ENCODE assay signal across 27 mouse cellular contexts in the genomic region with DNA sequence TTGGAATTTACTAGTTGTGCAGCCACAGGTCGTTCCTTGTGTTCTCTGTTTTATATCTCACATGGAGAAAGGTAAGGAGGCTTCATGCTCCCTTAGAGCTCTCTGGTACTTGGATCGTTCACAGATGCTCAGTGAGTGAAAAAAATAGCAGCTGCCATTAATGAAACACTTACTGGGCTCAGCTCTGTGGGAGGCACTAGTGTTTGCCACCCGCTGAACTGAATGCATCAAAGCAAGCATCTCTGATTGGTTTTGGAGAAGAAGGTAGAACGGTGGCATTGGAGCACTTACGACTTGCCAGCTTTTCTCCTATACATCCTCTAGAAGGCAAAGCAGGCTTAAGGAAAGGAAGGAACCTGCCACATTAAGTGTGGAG. TPM values are rescaled to one million over a fixed set of nuclear protein-coding genes. Genes with fewer than 3 reads are reported as not detected.
A peak's percentile ranks its signal among the peaks of the same experiment; 100 is the strongest.
DNase-seq lines count a peak whose midpoint lies in the region; ATAC-seq and TF ChIP-seq lines count a peak whose summit lies in the region.
"Had no signal": no experiment of that assay in that cellular context is flagged by ENCODE, and none has a peak within 500 bp of the region (broad histone marks: within the 10 kb centered on the region; RNA-seq: fewer than 3 reads in every experiment).

No protein-coding gene starts in this region.

- DNase-seq in lung, embryonic 14.5 days = no peak
- DNase-seq in lung, postnatal 4 days = no peak
- no peak for DNase-seq in adrenal gland, postnatal 14 days
- DNase-seq in left cerebral cortex, adult 8-10 months (ENCODE audit: low spot score in 2 of 2) = no peak
- DNase-seq: cerebellum, adult 11 months; cerebellum, adult 9-11 months; gastrocnemius, adult 2 months; heart, postnatal 4 days; lung, adult 18-20 months; lung, postnatal 36 days; right cerebral cortex, adult 18-20 months; right cerebral cortex, postnatal 4 days; thymus, adult 18-20 months; thymus, postnatal 36 days had no signal

- no peak overlapping the region for H3K27ac ChIP-seq in hindbrain, embryonic 16.5 days (ENCODE audit: low read depth, low read length)
- H3K27ac ChIP-seq in hindbrain, embryonic 13.5 days = no peak overlapping the region
- H3K27ac ChIP-seq in lung, embryonic 14.5 days (ENCODE audit: low read depth) = 0 out of 2 replicates have a peak overlapping the region, but pooled peaks have one; percentile 8
- H3K27ac ChIP-seq in embryonic fibroblast, embryonic 13.5 days (ENCODE audit: insufficient read depth, low read length) = peak overlapping the region; percentile 77
- H3K27ac ChIP-seq: embryonic facial prominence, embryonic 15.5 days; gastrocnemius, adult 2 months; heart, embryonic 15.5 days; hindbrain, embryonic 15.5 days; midbrain, embryonic 15.5 days; stomach, embryonic 15.5 days had no signal

- TF ChIP-seq CTCF in lung, embryonic 14.5 days (IDR thresholded peaks at IDR 0.05; ENCODE audit: low read depth) = no peak
- no peak for TF ChIP-seq CTCF in embryonic fibroblast, embryonic 13.5 days (IDR thresholded peaks at IDR 0.05; ENCODE audit: borderline replicate concordance, insufficient read depth, low read length)

- no peak overlapping the region for H3K9ac ChIP-seq in hindbrain, embryonic 16.5 days (ENCODE audit: low read depth, low read length)
- H3K9ac ChIP-seq in hindbrain, embryonic 13.5 days = no peak overlapping the region
- H3K9ac ChIP-seq in lung, embryonic 14.5 days = no peak overlapping the region
- H3K9ac ChIP-seq: embryonic facial prominence, embryonic 15.5 days; heart, embryonic 15.5 days; hindbrain, embryonic 15.5 days; midbrain, embryonic 15.5 days; stomach, embryonic 15.5 days had no signal

- no peaks in the 10 kb centered on the region for H3K36me3 ChIP-seq in hindbrain, embryonic 16.5 days (ENCODE audit: control insufficient read depth, insufficient read depth, low read length)
- H3K36me3 ChIP-seq in hindbrain, embryonic 13.5 days = no peaks in the 10 kb centered on the region
- H3K36me3 ChIP-seq in lung, embryonic 14.5 days (ENCODE audit: insufficient read depth) = no peaks in the 10 kb centered on the region
- no peaks in the 10 kb centered on the region for H3K36me3 ChIP-seq in myocyte (ENCODE audit: control insufficient read depth, insufficient read depth)
- H3K36me3 ChIP-seq: embryonic facial prominence, embryonic 15.5 days; G1E; heart, embryonic 15.5 days; hindbrain, embryonic 15.5 days; midbrain, embryonic 15.5 days; stomach, embryonic 15.5 days had no signal

- 0 out of 2 replicates have a peak, but pooled peaks have one; percentile 40 for ATAC-seq in hindbrain, embryonic 16.5 days
- no peak for ATAC-seq in hindbrain, embryonic 13.5 days (ENCODE audit: low FRiP score)
- ATAC-seq in lung, embryonic 14.5 days (ENCODE audit: insufficient read depth) = no peak
- ATAC-seq: intestine, postnatal 0 days; midbrain, embryonic 15.5 days; Patski had no signal

- H3K9me3 ChIP-seq in hindbrain, embryonic 16.5 days (ENCODE audit: control insufficient read depth, low read length) = peaks cover 4% of the 10 kb centered on the region; the same call in 1 of the 2 replicates
- peaks cover 5% of the 10 kb centered on the region; the same call in 1 of the 2 replicates for H3K9me3 ChIP-seq in hindbrain, embryonic 13.5 days
- no peaks in the 10 kb centered on the region for H3K9me3 ChIP-seq in lung, embryonic 14.5 days (ENCODE audit: low read depth, low read length)
- H3K9me3 ChIP-seq: embryonic facial prominence, embryonic 15.5 days; G1E; heart, embryonic 15.5 days; hindbrain, embryonic 15.5 days; midbrain, embryonic 15.5 days; stomach, embryonic 15.5 days had no signal

- no peaks in the 10 kb centered on the region; the same call in 1 of the 2 replicates for H3K4me1 ChIP-seq in hindbrain, embryonic 16.5 days (ENCODE audit: control insufficient read depth, insufficient read depth, low read depth, low read length)
- H3K4me1 ChIP-seq in hindbrain, embryonic 13.5 days (replicated peaks) = peaks cover 12% of the 10 kb centered on the region; the same call in 1 of the 2 replicates
- peaks cover 11% of the 10 kb centered on the region for H3K4me1 ChIP-seq in lung, embryonic 14.5 days (ENCODE audit: insufficient read depth)
- H3K4me1 ChIP-seq in embryonic fibroblast, embryonic 13.5 days (ENCODE audit: control insufficient read depth, insufficient read depth, low read length) = peaks cover 33% of the 10 kb centered on the region
- H3K4me1 ChIP-seq: midbrain, embryonic 15.5 days had no signal

- no peak for TF ChIP-seq POLR2A in embryonic fibroblast, embryonic 13.5 days (IDR thresholded peaks at IDR 0.05; ENCODE audit: low read depth, low read length)
- no peak for TF ChIP-seq POLR2A in myocyte (IDR thresholded peaks at IDR 0.05; ENCODE audit: insufficient read length, low read depth)

- no peak overlapping the region for H3ac ChIP-seq in myocyte (ENCODE audit: control insufficient read depth, insufficient read length)

- 60% methylated on average over 5 of the region's 5 CpGs for WGBS in hindbrain, embryonic 16.5 days
- WGBS in hindbrain, embryonic 13.5 days = 65% methylated on average over 5 of the region's 5 CpGs
- 66% methylated on average over 5 of the region's 5 CpGs for WGBS in lung, embryonic 14.5 days

- no peaks in the 10 kb centered on the region; the same call in 1 of the 2 replicates for H3K27me3 ChIP-seq in hindbrain, embryonic 16.5 days (replicated peaks; ENCODE audit: control insufficient read depth, insufficient read depth, low read length)
- no peaks in the 10 kb centered on the region for H3K27me3 ChIP-seq in hindbrain, embryonic 13.5 days
- no peaks in the 10 kb centered on the region for H3K27me3 ChIP-seq in lung, embryonic 14.5 days (ENCODE audit: insufficient read depth, low read length)
- no peaks in the 10 kb centered on the region for H3K27me3 ChIP-seq in myocyte (ENCODE audit: control insufficient read depth, insufficient read depth, insufficient read length)
- H3K27me3 ChIP-seq: CH12.LX; embryonic facial prominence, embryonic 15.5 days; heart, embryonic 15.5 days; hindbrain, embryonic 15.5 days; midbrain, embryonic 15.5 days; Patski; stomach, embryonic 15.5 days had no signal

- H3K4me3 ChIP-seq in hindbrain, embryonic 16.5 days (ENCODE audit: low read length) = no peak overlapping the region
- no peak overlapping the region for H3K4me3 ChIP-seq in hindbrain, embryonic 13.5 days
- H3K4me3 ChIP-seq in lung, embryonic 14.5 days (ENCODE audit: low read depth, low read length) = no peak overlapping the region
- no peak overlapping the region for H3K4me3 ChIP-seq in embryonic fibroblast, embryonic 13.5 days (ENCODE audit: insufficient read depth, low read length)
- no peak overlapping the region for H3K4me3 ChIP-seq in myocyte
- H3K4me3 ChIP-seq: embryonic facial prominence, embryonic 15.5 days; gastrocnemius, adult 2 months; heart, embryonic 15.5 days; hindbrain, embryonic 15.5 days; midbrain, embryonic 15.5 days; stomach, embryonic 15.5 days had no signal

- no peak overlapping the region for H3K4me2 ChIP-seq in hindbrain, embryonic 16.5 days (ENCODE audit: low read length)
- H3K4me2 ChIP-seq in hindbrain, embryonic 13.5 days = no peak overlapping the region
- no peak overlapping the region for H3K4me2 ChIP-seq in lung, embryonic 14.5 days
- peak overlapping the region; percentile 25 for H3K4me2 ChIP-seq in myocyte (ENCODE audit: low read depth)
- H3K4me2 ChIP-seq: embryonic facial prominence, embryonic 15.5 days; heart, embryonic 15.5 days; hindbrain, embryonic 15.5 days; midbrain, embryonic 15.5 days; stomach, embryonic 15.5 days had no signal

- no peaks in the 10 kb centered on the region for H3K79me2 ChIP-seq in myocyte (ENCODE audit: control insufficient read depth, insufficient read depth)

TF ChIP-seq in myocyte, 11 proteins besides CTCF, POLR2A, EP300 and RAD21:
- no peak for TF ChIP-seq SRF (IDR thresholded peaks at IDR 0.05; ENCODE audit: control insufficient read depth, insufficient read length, low read depth)
- no peak for TF ChIP-seq MAX (IDR thresholded peaks at IDR 0.05; ENCODE audit: low read depth)
- no peak for TF ChIP-seq POLR2AphosphoS2 (IDR thresholded peaks at IDR 0.05; ENCODE audit: insufficient read length, low read depth)
- TF ChIP-seq CEBPB (IDR thresholded peaks at IDR 0.05; ENCODE audit: insufficient read depth, poor library complexity, severe bottlenecking) = no peak
- TF ChIP-seq E2F4 (IDR thresholded peaks at IDR 0.05; ENCODE audit: insufficient read depth) = no peak
- TF ChIP-seq MYOD1 (IDR thresholded peaks at IDR 0.05; ENCODE audit: control insufficient read depth in 1 of 3, insufficient read length in 2 of 3, low read depth in 2 of 3) = no peak
- no peak for TF ChIP-seq USF1 (IDR thresholded peaks at IDR 0.05; ENCODE audit: low read depth)
- no peak for TF ChIP-seq MYOG (IDR thresholded peaks at IDR 0.05; ENCODE audit: control insufficient read depth in 1 of 3, insufficient read depth in 1 of 3, insufficient read length in 2 of 3, low read depth in 2 of 3)
- TF ChIP-seq TCF12 (IDR thresholded peaks at IDR 0.05; ENCODE audit: insufficient read depth, poor library complexity, severe bottlenecking) = no peak
- TF ChIP-seq REST (IDR thresholded peaks at IDR 0.05; ENCODE audit: insufficient read depth, insufficient read length) = no peak
- TF ChIP-seq TCF3 (IDR thresholded peaks at IDR 0.05; ENCODE audit: insufficient read length, low read depth) = no peak

RNA-seq across cellular contexts. Expression of gene Jun, which starts 46.7 kb away (rescaled TPM):
- 62.9 and 63.7 TPM in 2 replicates for polyA plus RNA-seq in hindbrain, embryonic 16.5 days (2015; fragmentation: Nextera tagmentation; extraction: Ambion mirVana)
- polyA plus RNA-seq in hindbrain, embryonic 13.5 days (2015; fragmentation: Nextera tagmentation; extraction: Ambion mirVana) = 55.6 and 56.7 TPM in 2 replicates
- polyA plus RNA-seq in lung, embryonic 14.5 days (2014; fragmentation: Nextera tagmentation; extraction: Ambion mirVana) = 67.1 and 71.5 TPM in 2 replicates
- polyA plus RNA-seq in embryonic fibroblast, embryonic 13.5 days (2011; ENCODE audit: insufficient read length, low read depth, missing spikeins) = 45.3 and 60.9 TPM in 2 replicates
- 51.3 TPM for polyA plus RNA-seq in myocyte (2012; fragmentation: generic; extraction: Trizol)
- total RNA-seq in adrenal gland, postnatal 14 days (2021) = 68.6 and 95.7 TPM in 2 replicates
- total RNA-seq in left cerebral cortex, adult 8-10 months (2022) = 10 to 100 TPM; 34.5 to 49.9 (median 40.0) TPM

Comparison
In these comparisons a context has a peak if more than half of its experiments do, and no peak if none do; other contexts are left out.
1. H3K27ac ChIP-seq: peak in lung, embryonic 14.5 days (single experiment) and embryonic fibroblast, embryonic 13.5 days (single experiment); none in hindbrain, embryonic 16.5 days (single experiment) and hindbrain, embryonic 13.5 days (single experiment).